Mouse (Mus musculus): ENCODE data around the gene Gjd2. TPM values are rescaled to one million over a fixed set of nuclear protein-coding genes. Genes with fewer than 3 reads are reported as not detected.

Gene Gjd2
- not detected in 2 replicates for polyA plus RNA-seq (2014; fragmentation: Nextera tagmentation; extraction: Ambion mirVana)

- WGBS (ENCODE audit: insufficient replicate concordance) = under 1% methylated on average over 46 of the region's 60 CpGs
- Histone ChIP-seq H3K9ac (ENCODE audit: low read depth, low read length) (no peak within 1 kb of the TSS), H3K27me3 (ENCODE audit: control insufficient read depth, insufficient read depth, low read length) (peaks cover 40% of the 10 kb centered on the region), H3K36me3 (ENCODE audit: control insufficient read depth, insufficient read depth, low read length) (no peaks in the 10 kb centered on the region), H3K4me3 (ENCODE audit: low read depth, low read length) (peak within 1 kb of the TSS; percentile 50), H3K9me3 (replicated peaks; ENCODE audit: control insufficient read depth, low read length) (no peaks in the 10 kb centered on the region), H3K4me1 (ENCODE audit: control insufficient read depth, insufficient read depth, low read length) (no peaks in the 10 kb centered on the region), H3K4me2 (peak within 1 kb of the TSS; percentile 88), H3K27ac (ENCODE audit: low read depth, low read length) (no peak within 1 kb of the TSS)
- peak; percentile 57 for ATAC-seq (replicated peaks; ENCODE audit: insufficient number of reproducible peaks, low FRiP score, low TSS enrichment)
Measured at GRCm38 (mm10) chr2:114013295-114013771, at the start of gene Gjd2. Gjd2 (minus strand) TSS chr2:114013619.

GRCm38 (mm10) chr2:114060071-114060591, 46.7 kb upstream of the Gjd2 start:
- Histone ChIP-seq H3K27ac (ENCODE audit: low read depth, low read length) (no peak overlapping the region), H3K4me2 (no peak overlapping the region), H3K4me1 (ENCODE audit: control insufficient read depth, insufficient read depth, low read length) (peaks cover 5% of the 10 kb centered on the region; the same call in 1 of the 2 replicates), H3K27me3 (ENCODE audit: control insufficient read depth, insufficient read depth, low read length) (no peaks in the 10 kb centered on the region), H3K9me3 (replicated peaks; ENCODE audit: control insufficient read depth, low read length) (no peaks in the 10 kb centered on the region), H3K9ac (ENCODE audit: low read depth, low read length) (no peak overlapping the region), H3K4me3 (ENCODE audit: low read depth, low read length) (no peak overlapping the region), H3K36me3 (ENCODE audit: control insufficient read depth, insufficient read depth, low read length) (no peaks in the 10 kb centered on the region)
- 50% methylated on average over 6 of the region's 6 CpGs for WGBS (ENCODE audit: insufficient replicate concordance)
- no peak for ATAC-seq (replicated peaks; ENCODE audit: insufficient number of reproducible peaks, low FRiP score, low TSS enrichment)

DNA sequence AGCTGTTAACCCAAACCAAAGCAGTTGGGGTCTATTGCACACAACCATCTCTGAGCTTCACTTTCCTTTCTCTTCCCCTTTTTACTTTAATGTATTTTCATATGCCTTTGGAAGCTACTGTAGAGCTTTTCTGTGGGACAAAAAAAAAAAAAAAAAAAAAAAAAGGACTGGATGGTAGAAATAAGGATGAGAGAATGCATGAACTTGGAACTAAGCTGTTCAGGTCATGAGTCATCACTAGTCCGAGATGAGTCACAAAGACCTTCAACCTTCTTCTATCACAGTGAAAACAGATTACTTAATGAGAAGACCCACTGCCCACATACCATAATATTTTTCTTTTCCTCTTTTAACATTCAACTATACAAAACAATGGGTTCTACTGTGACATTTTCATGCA, 46.2 kb upstream of the Gjd2 start:
- H3K9ac ChIP-seq (ENCODE audit: low read depth, low read length) = no peak overlapping the region
- no peak for ATAC-seq (replicated peaks; ENCODE audit: insufficient number of reproducible peaks, low FRiP score, low TSS enrichment)
- no peak overlapping the region for H3K4me3 ChIP-seq (ENCODE audit: low read depth, low read length)
- no peak overlapping the region for H3K27ac ChIP-seq (ENCODE audit: low read depth, low read length)
- no peaks in the 10 kb centered on the region for H3K27me3 ChIP-seq (ENCODE audit: control insufficient read depth, insufficient read depth, low read length)
- peaks cover 5% of the 10 kb centered on the region; the same call in 1 of the 2 replicates for H3K4me1 ChIP-seq (ENCODE audit: control insufficient read depth, insufficient read depth, low read length)
- no peak overlapping the region for H3K4me2 ChIP-seq
- 41% methylated on average over 1 of the region's 1 CpGs for WGBS (ENCODE audit: insufficient replicate concordance)
- no peaks in the 10 kb centered on the region for H3K36me3 ChIP-seq (ENCODE audit: control insufficient read depth, insufficient read depth, low read length)
- H3K9me3 ChIP-seq (replicated peaks; ENCODE audit: control insufficient read depth, low read length) = no peaks in the 10 kb centered on the region

GRCm38 (mm10) chr2:114058226-114058796, 44.9 kb upstream of the Gjd2 start:
- Histone ChIP-seq H3K27me3 (ENCODE audit: control insufficient read depth, insufficient read depth, low read length) (no peaks in the 10 kb centered on the region), H3K4me1 (ENCODE audit: control insufficient read depth, insufficient read depth, low read length) (peaks cover 5% of the 10 kb centered on the region; the same call in 1 of the 2 replicates), H3K9ac (ENCODE audit: low read depth, low read length) (peak overlapping the region; percentile 75; the same call in 1 of the 2 replicates), H3K36me3 (ENCODE audit: control insufficient read depth, insufficient read depth, low read length) (no peaks in the 10 kb centered on the region), H3K4me3 (ENCODE audit: low read depth, low read length) (no peak overlapping the region), H3K9me3 (replicated peaks; ENCODE audit: control insufficient read depth, low read length) (no peaks in the 10 kb centered on the region), H3K27ac (ENCODE audit: low read depth, low read length) (peak overlapping the region; percentile 99), H3K4me2 (peak overlapping the region; percentile 47)
- ATAC-seq (replicated peaks; ENCODE audit: insufficient number of reproducible peaks, low FRiP score, low TSS enrichment) = no peak
- WGBS (ENCODE audit: insufficient replicate concordance) = 55% methylated on average over 10 of the region's 10 CpGs

- peak overlapping the region; percentile 14 for H3K4me3 ChIP-seq (ENCODE audit: low read depth, low read length)
- H3K27me3 ChIP-seq (ENCODE audit: control insufficient read depth, insufficient read depth, low read length) = no peaks in the 10 kb centered on the region
- H3K27ac ChIP-seq (ENCODE audit: low read depth, low read length) = peak overlapping the region; percentile 99
- H3K4me1 ChIP-seq (ENCODE audit: control insufficient read depth, insufficient read depth, low read length) = peaks cover 5% of the 10 kb centered on the region; the same call in 1 of the 2 replicates
- no peaks in the 10 kb centered on the region for H3K9me3 ChIP-seq (replicated peaks; ENCODE audit: control insufficient read depth, low read length)
- H3K36me3 ChIP-seq (ENCODE audit: control insufficient read depth, insufficient read depth, low read length) = no peaks in the 10 kb centered on the region
- ATAC-seq (replicated peaks; ENCODE audit: insufficient number of reproducible peaks, low FRiP score, low TSS enrichment) = peak; percentile 36
- H3K4me2 ChIP-seq = peak overlapping the region; percentile 47
- 4% methylated on average over 10 of the region's 10 CpGs for WGBS (ENCODE audit: insufficient replicate concordance)
- peak overlapping the region; percentile 75 for H3K9ac ChIP-seq (ENCODE audit: low read depth, low read length)
Measured at GRCm38 (mm10) chr2:114057303-114057853, 44.0 kb upstream of the Gjd2 start.

- WGBS (ENCODE audit: insufficient replicate concordance) = 30% methylated on average over 4 of the region's 4 CpGs
- Histone ChIP-seq H3K4me2 (peak overlapping the region; percentile 46), H3K27ac (ENCODE audit: low read depth, low read length) (peak overlapping the region; percentile 99), H3K4me1 (ENCODE audit: control insufficient read depth, insufficient read depth, low read length) (peaks cover 5% of the 10 kb centered on the region), H3K9ac (ENCODE audit: low read depth, low read length) (peak overlapping the region; percentile 56), H3K4me3 (ENCODE audit: low read depth, low read length) (peak overlapping the region; percentile 15), H3K36me3 (ENCODE audit: control insufficient read depth, insufficient read depth, low read length) (no peaks in the 10 kb centered on the region), H3K9me3 (replicated peaks; ENCODE audit: control insufficient read depth, low read length) (no peaks in the 10 kb centered on the region), H3K27me3 (ENCODE audit: control insufficient read depth, insufficient read depth, low read length) (no peaks in the 10 kb centered on the region)
- ATAC-seq (replicated peaks; ENCODE audit: insufficient number of reproducible peaks, low FRiP score, low TSS enrichment) = peak; percentile 52
Measured at GRCm38 (mm10) chr2:114054129-114054528, 40.7 kb upstream of the Gjd2 start.

- peak; percentile 77 for ATAC-seq (replicated peaks; ENCODE audit: insufficient number of reproducible peaks, low FRiP score, low TSS enrichment)
- Histone ChIP-seq H3K4me3 (ENCODE audit: low read depth, low read length) (peak within 1 kb of the TSS; percentile 62), H3K27me3 (ENCODE audit: control insufficient read depth, insufficient read depth, low read length) (no peaks in the 10 kb centered on the region), H3K4me1 (ENCODE audit: control insufficient read depth, insufficient read depth, low read length) (peaks cover 5% of the 10 kb centered on the region), H3K9me3 (replicated peaks; ENCODE audit: control insufficient read depth, low read length) (no peaks in the 10 kb centered on the region), H3K4me2 (peak within 1 kb of the TSS; percentile 63), H3K36me3 (ENCODE audit: control insufficient read depth, insufficient read depth, low read length) (no peaks in the 10 kb centered on the region), H3K9ac (ENCODE audit: low read depth, low read length) (peak within 1 kb of the TSS; percentile 94), H3K27ac (ENCODE audit: low read depth, low read length) (peak within 1 kb of the TSS; percentile 99)
- WGBS (ENCODE audit: insufficient replicate concordance) = 18% methylated on average over 14 of the region's 14 CpGs
Measured at GRCm38 (mm10) chr2:114052696-114053598, 39.5 kb upstream of the Gjd2 start, which contains the start of gene Actc1. Actc1 (minus strand) TSS chr2:114053548.

DNA sequence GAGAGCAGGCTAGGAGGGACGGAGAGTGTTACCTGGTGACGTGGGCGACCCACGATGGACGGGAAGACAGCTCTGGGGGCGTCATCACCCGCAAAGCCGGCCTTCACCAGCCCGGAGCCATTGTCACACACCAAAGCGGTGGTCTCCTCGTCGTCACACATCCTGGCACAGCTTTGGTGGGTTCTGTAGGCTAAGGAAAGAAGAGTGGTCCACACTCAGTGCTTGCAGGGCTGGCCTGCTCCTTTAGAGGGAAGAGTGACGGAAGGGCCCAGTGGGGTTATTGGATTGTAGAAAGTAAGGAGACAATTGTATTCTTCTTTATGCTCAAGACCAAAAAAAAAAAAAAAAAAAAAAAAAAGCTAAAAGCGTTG, 38.4 kb upstream of the Gjd2 start:
- peak overlapping the region; percentile 94 for H3K9ac ChIP-seq (ENCODE audit: low read depth, low read length)
- peak overlapping the region; percentile 99 for H3K27ac ChIP-seq (ENCODE audit: low read depth, low read length)
- no peaks in the 10 kb centered on the region for H3K9me3 ChIP-seq (replicated peaks; ENCODE audit: control insufficient read depth, low read length)
- H3K36me3 ChIP-seq (ENCODE audit: control insufficient read depth, insufficient read depth, low read length) = no peaks in the 10 kb centered on the region
- no peaks in the 10 kb centered on the region for H3K27me3 ChIP-seq (ENCODE audit: control insufficient read depth, insufficient read depth, low read length)
- H3K4me2 ChIP-seq = peak overlapping the region; percentile 63
- 52% methylated on average over 14 of the region's 14 CpGs for WGBS (ENCODE audit: insufficient replicate concordance)
- H3K4me1 ChIP-seq (ENCODE audit: control insufficient read depth, insufficient read depth, low read length) = no peaks in the 10 kb centered on the region; the same call in none of the 2 replicates
- no peak for ATAC-seq (replicated peaks; ENCODE audit: insufficient number of reproducible peaks, low FRiP score, low TSS enrichment)
- H3K4me3 ChIP-seq (ENCODE audit: low read depth, low read length) = peak overlapping the region; percentile 62

All from heart, embryonic 11.5 days (tissue).